Mouse (Mus musculus) gastrocnemius, adult 18-20 months (tissue): ENCODE measurements at regions not wholly inside any gene's neighbourhood (a gene's known extent, or its start where the extent isn't known, plus 50 kb on each side); places are given as distances from the start of the nearest gene placed in this dataset.
A peak's percentile ranks its signal among the peaks of the same experiment; 100 is the strongest.

ENCODE experiments used
- DNase-seq: peaks from one replicate; pipeline ENCODE4 v3.0.0; 2021; ENCODE audit warnings: low spot score

GRCm38 (mm10) chr15:59794871-59795270 lies 221.5 kb downstream of the 4933412E24Rik start:
- DNase-seq, result no peak

DNA sequence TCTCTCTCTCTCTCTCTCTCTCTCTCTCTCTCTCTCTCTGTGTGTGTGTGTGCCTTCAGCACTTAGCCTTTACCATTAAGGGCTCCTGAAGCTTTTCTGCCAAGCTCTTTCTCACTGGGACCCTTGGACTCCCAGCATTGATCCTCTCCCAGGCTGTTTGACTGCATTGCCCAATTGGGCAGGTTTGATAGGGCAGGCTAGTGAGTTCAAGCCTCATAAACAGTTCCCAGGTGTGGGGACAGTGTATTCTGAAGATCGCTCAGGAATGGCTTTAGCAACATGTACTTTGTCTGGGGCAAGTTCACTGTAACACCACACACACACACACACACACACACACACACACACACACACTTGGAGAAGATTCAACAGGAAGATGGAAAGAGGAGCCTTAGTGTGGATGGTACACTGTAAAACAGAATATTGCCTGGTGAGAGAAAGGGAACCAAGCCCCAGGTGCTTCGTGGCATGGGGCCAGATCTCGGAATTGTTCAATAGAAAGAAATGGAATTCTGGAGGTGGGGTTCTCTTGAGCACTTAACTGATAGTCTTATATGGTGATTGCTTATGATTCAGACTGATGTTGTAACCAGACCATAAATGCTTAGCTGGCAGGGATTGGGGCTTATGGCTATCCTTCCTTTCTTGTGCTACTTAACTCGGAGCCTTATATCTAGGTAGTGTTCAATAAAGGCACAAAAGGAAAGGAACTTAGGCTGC lies 229.5 kb downstream of the 4933412E24Rik start:
- no peak for DNase-seq

DNA sequence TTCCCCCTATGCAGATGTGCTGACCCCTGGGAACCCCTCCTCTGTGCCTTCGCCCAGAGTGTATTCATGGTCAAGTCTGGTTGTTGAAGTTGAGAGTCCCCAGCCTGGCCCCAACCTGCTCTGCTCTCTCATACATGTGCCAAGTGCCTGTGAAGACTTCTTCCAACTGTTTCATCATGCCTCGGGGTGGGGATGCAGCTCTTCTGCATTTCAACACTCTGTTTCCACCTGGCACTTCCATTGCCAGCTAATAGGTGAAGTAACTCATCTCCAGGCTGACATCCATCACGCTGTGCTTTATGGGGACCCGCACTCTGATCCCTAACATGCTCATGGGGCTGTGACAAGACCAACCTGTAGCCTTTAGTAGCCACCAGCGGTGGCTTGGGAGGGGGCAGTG lies 230.4 kb downstream of the 4933412E24Rik start:
- DNase-seq, result no peak

DNA sequence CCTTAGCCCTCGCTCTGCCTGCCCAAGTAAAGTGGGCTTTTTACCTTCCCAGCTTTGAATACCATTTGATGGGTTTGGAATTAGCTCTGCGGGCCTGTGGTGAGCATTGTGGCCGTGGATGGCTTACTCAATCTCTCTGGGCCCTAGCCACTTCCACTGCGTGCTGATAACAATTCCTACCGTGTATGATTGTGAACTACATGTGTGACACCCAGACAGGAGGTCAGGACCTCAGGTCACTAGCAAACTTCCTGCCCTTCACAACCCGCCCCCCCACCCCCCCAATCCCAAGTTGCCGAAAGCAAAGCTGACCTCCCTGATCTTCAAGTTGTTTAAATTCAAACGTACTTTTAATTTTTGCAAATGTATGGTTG lies 231.9 kb downstream of the 4933412E24Rik start:
- DNase-seq, result no peak

- peak; percentile 63 for DNase-seq
Measured at GRCm38 (mm10) chr15:59783782-59784555, 232.4 kb downstream of the 4933412E24Rik start.

DNA sequence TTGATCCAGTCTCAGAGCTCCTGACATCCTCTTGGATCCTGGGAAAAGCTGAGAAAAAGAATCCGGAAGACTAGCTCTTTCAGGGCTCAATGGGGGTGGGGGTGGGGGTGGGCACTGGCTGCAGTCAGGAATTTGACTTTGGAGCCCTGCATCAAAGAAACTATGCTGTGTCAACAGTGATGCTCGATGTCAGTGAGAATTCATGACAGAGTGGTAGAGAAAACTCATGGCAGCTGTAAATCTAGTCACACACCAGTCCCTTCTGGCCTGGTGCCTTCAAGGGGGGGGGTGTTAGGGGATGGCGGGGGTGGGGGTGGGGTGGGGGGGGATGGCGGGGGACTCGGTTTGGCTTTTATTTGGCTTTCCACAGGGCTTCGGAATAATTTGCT lies 233.0 kb downstream of the 4933412E24Rik start:
- DNase-seq, result no peak

- no peak for DNase-seq
Measured at GRCm38 (mm10) chr15:59780506-59780905, 235.9 kb downstream of the 4933412E24Rik start.

DNA sequence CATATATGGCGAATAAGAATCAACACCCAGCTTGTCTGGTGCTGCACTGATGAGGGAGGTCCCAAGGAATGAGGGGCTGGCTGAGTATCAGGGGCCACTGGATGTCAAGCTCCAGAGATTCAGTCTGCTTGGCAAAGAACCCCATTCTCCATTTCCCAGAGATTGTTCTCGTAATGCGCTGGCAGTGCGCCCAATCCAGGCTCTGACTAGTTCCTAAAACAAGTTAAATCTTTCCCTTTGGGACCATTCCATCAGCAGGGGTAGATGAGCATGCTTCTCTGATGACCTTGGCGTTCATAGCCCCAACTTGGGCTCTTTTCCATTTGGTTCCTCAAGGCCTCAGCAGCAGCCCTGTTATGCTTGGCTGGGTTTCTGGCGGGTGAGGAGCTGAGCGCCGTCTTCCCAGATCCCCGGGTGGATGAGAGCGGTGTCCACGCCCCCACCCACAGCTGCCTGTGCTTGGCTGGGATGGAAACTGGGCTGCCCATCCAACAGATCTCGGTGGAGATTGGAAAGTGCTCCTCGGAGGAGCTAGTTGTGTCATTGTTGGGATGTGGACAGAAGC lies 239.0 kb downstream of the 4933412E24Rik start:
- DNase-seq, result peak; percentile 90

DNA sequence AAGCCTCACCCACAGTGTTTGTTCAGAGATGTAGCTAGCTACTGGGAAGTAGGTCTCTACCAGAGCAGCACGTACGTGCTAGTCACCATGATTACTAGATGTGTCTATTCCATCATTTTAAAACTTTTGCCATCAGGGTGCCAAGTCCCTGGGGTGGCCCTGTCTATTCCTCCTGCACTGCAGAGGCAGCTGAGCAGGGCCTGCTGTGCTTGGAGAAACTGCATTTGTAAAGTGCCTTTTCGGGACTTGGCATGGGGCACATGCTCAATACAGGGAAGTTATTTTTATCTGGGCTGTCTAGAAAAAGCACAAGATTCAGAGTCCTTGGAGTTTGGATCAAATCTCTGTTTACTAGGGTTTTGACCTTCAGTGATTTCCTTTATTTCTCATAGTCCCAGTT lies 240.6 kb downstream of the 4933412E24Rik start:
- DNase-seq, result peak; percentile 23

- DNase-seq, result no peak
Measured at GRCm38 (mm10) chr15:59773983-59774382, 242.4 kb downstream of the 4933412E24Rik start.

GRCm38 (mm10) chr15:59772595-59772994 lies 243.8 kb downstream of the 4933412E24Rik start:
- DNase-seq, result no peak

DNA sequence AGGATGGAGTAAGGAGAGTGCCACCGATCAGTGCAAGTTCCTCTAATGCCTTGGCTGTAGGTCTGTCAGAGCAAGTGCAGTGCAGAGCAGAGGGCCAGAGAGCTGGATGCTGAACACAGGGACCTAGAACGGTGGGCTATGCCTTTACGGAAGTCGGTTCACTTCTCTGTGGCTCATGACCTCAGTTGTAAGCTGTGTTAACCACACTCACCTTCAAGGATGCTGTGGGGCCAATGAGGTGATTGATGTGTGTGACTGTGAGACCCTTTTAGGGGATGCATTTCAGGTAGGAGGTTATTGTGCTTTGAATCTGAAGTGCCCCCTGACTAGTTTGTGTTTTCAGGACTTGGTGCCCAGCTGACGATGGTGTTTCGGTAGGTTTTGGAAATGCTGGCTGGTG lies 254.4 kb downstream of the 4933412E24Rik start:
- no peak for DNase-seq

DNA sequence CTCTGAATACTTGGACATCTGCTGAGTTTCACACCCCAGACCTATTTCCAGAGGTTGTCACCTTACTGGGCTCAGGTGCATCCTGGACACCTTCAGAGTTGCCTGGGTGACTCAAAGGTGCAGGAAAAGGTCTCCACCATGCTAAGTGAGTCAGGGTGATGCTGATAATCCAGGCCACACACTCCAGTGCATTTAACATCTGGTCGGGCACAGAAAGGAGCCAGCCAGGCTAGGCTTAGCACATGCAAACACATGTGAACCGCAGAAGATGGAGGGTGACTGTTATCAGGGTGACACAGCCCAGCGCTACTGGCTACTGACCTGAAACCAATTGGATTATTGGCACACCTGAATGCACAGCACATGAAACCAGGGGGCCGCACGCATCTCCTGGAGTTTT lies 255.9 kb downstream of the 4933412E24Rik start:
- no peak for DNase-seq

- peak; percentile 61 for DNase-seq
Measured at GRCm38 (mm10) chr15:59759566-59759965, 256.8 kb downstream of the 4933412E24Rik start.

GRCm38 (mm10) chr15:59758971-59759370 lies 257.4 kb downstream of the 4933412E24Rik start:
- no peak for DNase-seq

DNA sequence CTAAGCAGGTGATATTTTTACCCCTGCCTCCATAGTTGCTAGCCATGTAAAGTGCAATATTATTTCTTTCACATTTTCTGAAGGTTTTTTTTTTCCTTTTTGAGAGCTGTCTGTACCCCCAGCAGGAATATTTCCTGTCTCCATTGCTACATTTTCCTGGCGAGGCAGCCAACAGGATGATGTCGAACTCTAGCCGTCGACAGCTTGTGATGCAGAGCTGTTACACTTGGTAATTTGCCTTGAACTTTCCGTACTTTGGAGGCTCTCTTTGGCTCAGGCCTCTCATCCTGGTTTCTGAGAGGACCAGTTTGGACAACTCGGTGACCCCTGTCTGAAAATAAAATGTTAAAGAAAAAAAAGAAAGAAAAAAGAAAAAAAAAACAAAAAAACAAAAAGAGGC lies 260.3 kb downstream of the 4933412E24Rik start:
- DNase-seq, result peak; percentile 54

DNA sequence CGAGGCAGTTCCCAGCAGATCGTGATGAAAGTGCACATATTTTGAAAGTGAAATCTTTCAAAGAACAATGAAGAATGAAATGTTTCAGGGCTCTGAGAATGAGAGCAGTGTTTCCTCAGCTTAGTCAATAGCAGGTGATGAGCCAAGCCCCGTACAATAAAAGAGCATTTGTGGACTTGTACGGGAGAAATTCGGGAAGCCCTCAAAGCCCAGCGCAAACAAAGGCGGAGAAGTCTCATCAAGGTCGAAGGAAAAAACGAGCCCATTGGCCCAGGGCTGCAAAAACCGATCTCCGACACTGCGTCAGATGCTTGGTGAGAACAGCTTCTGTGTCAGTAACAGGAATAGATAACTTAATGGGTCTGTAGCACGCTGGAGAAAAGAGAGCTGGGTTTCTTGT lies 261.5 kb downstream of the 4933412E24Rik start:
- DNase-seq, result no peak

DNA sequence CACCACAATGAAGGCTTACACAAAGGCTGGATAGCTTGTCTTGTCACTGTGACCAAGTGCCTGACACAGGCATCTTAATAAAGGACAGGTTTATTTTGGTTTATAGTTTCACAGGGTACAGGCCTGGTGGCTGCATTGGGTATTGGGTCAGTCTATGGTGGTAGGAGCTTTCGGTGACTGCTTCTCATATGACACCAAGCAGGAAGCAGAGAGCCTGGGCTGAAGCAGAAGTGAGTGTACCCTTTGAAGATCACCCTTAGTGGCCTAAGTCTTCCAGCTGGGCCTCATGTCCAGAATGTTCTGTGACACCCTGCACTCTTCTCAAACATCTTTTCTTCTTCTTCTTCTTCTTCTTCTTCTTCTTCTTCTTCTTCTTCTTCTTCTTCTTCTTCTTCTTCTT lies 264.1 kb downstream of the 4933412E24Rik start:
- DNase-seq, result no peak

DNA sequence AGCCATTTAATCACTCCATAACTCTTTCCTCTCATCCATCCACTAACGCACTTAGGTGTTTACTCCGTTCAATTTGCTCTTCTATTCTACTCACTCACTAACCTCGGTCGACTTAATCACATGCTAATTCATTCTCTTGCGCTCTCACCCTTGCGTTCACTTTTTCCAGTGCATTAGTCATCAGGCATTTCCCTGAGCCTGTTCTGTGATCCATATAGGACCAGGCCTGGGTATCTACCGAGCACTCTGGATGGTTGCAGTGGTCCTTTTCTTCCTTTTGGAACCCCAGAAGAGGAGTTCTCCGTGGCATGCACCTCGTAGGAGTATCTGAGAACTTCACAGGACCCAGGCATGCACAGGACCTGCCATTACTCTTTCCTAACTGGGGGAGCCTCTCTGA lies 270.1 kb downstream of the 4933412E24Rik start:
- no peak for DNase-seq

DNA sequence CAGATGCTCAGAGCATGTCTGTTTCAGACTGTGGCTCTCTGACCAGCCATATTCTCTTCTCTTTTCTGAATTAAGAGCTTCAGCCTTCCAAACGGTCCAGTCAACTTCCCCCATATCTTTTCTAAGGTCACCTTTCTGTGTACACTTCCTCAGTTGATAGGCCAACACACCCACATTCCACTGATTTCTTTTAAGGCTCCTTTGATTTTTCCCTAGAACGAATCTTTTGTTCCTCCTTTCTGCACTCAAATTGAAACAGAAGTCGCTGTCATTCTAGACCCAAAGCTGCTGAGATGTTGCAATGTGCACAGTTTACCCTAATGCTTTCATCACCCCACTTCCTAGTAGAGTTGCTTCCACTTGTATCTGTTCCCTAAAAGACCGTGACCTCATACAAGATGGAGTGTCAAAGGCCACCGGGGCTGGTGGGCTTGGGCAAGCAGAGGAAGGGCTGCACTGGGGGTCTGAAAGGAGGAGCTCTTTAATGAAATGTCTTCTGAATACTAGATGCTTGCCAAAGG lies 271.9 kb downstream of the 4933412E24Rik start:
- no peak for DNase-seq

- DNase-seq, result no peak
Measured at GRCm38 (mm10) chr15:59739197-59739596, 277.2 kb downstream of the 4933412E24Rik start.

DNA sequence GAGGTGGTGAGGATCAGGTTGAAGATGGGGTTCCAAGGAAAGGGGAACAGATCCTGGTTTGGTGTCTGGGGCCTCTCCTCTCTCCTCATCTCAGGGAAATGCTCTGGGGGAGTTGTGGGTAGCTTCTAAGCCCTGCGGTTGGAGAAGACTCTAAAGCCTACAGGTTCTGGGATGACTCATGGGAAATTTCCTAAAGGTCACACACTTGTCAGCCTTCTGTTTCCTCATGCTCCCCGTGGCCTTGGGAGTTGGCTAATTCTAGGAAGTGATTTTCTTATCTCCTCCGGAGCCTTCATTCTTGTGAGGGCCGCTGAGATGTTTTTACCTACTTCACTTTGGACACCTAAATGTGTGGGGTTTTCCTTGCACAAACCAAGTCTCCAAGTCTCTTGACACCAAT lies 279.2 kb downstream of the 4933412E24Rik start:
- DNase-seq, result no peak

- no peak for DNase-seq
Measured at GRCm38 (mm10) chr15:59734376-59734775, 282.0 kb downstream of the 4933412E24Rik start.
